Mouse (Mus musculus): Measurements from ENCODE around the gene Mon1b. TPM values are rescaled to one million over a fixed set of nuclear protein-coding genes. Genes with fewer than 3 reads are reported as not detected.

Gene Mon1b
- polyA plus RNA-seq (2015; fragmentation: Nextera tagmentation; extraction: Ambion mirVana) = 6.1 and 6.3 TPM in 2 replicates

GRCm38 (mm10) chr8:113634670-113635591 lies at the start of gene Mon1b:
Mon1b (plus strand) TSS chr8:113635587.
- TF ChIP-seq CTCF (IDR thresholded peaks at IDR 0.05; ENCODE audit: low read depth) = peak; percentile 14; the same call in 1 of the 2 replicates
- DNase-seq (ENCODE audit: low spot score) = peak; percentile 99
- no peaks in the 10 kb centered on the region for H3K9me3 ChIP-seq (replicated peaks; ENCODE audit: low read length)
- 0 out of 2 replicates have a peak, but pooled peaks cover 15% of the 10 kb centered on the region for H3K36me3 ChIP-seq (ENCODE audit: insufficient read depth, low read length)
- peaks cover 8% of the 10 kb centered on the region for H3K4me1 ChIP-seq (replicated peaks; ENCODE audit: insufficient read depth, low read length)
- peak; percentile 99 for ATAC-seq (replicated peaks; ENCODE audit: low FRiP score, low read depth)
- WGBS = under 1% methylated on average over 42 of the region's 42 CpGs
- peak within 1 kb of the TSS; percentile 96 for H3K27ac ChIP-seq
- H3K9ac ChIP-seq (ENCODE audit: low read depth, low read length) = peak within 1 kb of the TSS; percentile 65
- H3K4me3 ChIP-seq (replicated peaks; ENCODE audit: low read depth, low read length) = peak within 1 kb of the TSS; percentile 61
- peak within 1 kb of the TSS; percentile 84 for H3K4me2 ChIP-seq (ENCODE audit: low read length)
- H3K27me3 ChIP-seq (ENCODE audit: insufficient read depth, low read length) = no peaks in the 10 kb centered on the region

- no peak for DNase-seq (ENCODE audit: low spot score)
- TF ChIP-seq CTCF (IDR thresholded peaks at IDR 0.05; ENCODE audit: low read depth) = no peak
Observed at GRCm38 (mm10) chr8:113598401-113598800, 37.0 kb upstream of the Mon1b start.

GRCm38 (mm10) chr8:113632634-113633033 lies 2.8 kb upstream of the Mon1b start:
- no peak overlapping the region for H3K9ac ChIP-seq (ENCODE audit: low read depth, low read length)
- DNase-seq (ENCODE audit: low spot score) (peak; percentile 80), ATAC-seq (replicated peaks; ENCODE audit: low FRiP score, low read depth) (no peak)
- H3K4me3 ChIP-seq (replicated peaks; ENCODE audit: low read depth, low read length) = no peak overlapping the region
- H3K27ac ChIP-seq = no peak overlapping the region
- no peaks in the 10 kb centered on the region for H3K36me3 ChIP-seq (ENCODE audit: insufficient read depth, low read length)
- no peaks in the 10 kb centered on the region for H3K9me3 ChIP-seq (replicated peaks; ENCODE audit: low read length)
- WGBS = 10% methylated on average over 3 of the region's 3 CpGs
- peak; percentile 76 for TF ChIP-seq CTCF (IDR thresholded peaks at IDR 0.05; ENCODE audit: low read depth)
- peaks cover 8% of the 10 kb centered on the region for H3K4me1 ChIP-seq (replicated peaks; ENCODE audit: insufficient read depth, low read length)
- no peak overlapping the region for H3K4me2 ChIP-seq (ENCODE audit: low read length)
- H3K27me3 ChIP-seq (ENCODE audit: insufficient read depth, low read length) = no peaks in the 10 kb centered on the region

More at GRCm38 (mm10) chr8:113598401-113598800, 37.0 kb upstream of the Mon1b start:
- H3K27ac ChIP-seq = no peak overlapping the region
- H3K4me3 ChIP-seq (replicated peaks; ENCODE audit: low read depth, low read length) = no peak overlapping the region
- H3K4me2 ChIP-seq (ENCODE audit: low read length) = no peak overlapping the region
- no peaks in the 10 kb centered on the region for H3K36me3 ChIP-seq (ENCODE audit: insufficient read depth, low read length)
- 60% methylated on average over 3 of the region's 3 CpGs for WGBS
- H3K4me1 ChIP-seq (replicated peaks; ENCODE audit: insufficient read depth, low read length) = no peaks in the 10 kb centered on the region
- ATAC-seq (replicated peaks; ENCODE audit: low FRiP score, low read depth) = no peak
- no peaks in the 10 kb centered on the region for H3K9me3 ChIP-seq (replicated peaks; ENCODE audit: low read length)
- no peaks in the 10 kb centered on the region for H3K27me3 ChIP-seq (ENCODE audit: insufficient read depth, low read length)
- no peak overlapping the region for H3K9ac ChIP-seq (ENCODE audit: low read depth, low read length)

- ATAC-seq (replicated peaks; ENCODE audit: low FRiP score, low read depth) (no peak), DNase-seq (ENCODE audit: low spot score) (no peak)
- Histone ChIP-seq H3K9me3 (replicated peaks; ENCODE audit: low read length) (no peaks in the 10 kb centered on the region), H3K4me3 (replicated peaks; ENCODE audit: low read depth, low read length) (no peak overlapping the region), H3K4me1 (replicated peaks; ENCODE audit: insufficient read depth, low read length) (peaks cover 8% of the 10 kb centered on the region), H3K9ac (ENCODE audit: low read depth, low read length) (no peak overlapping the region), H3K4me2 (ENCODE audit: low read length) (peak overlapping the region; percentile 84), H3K36me3 (ENCODE audit: insufficient read depth, low read length) (0 out of 2 replicates have a peak, but pooled peaks cover 10% of the 10 kb centered on the region), H3K27ac (no peak overlapping the region), H3K27me3 (ENCODE audit: insufficient read depth, low read length) (no peaks in the 10 kb centered on the region)
- no peak for TF ChIP-seq CTCF (IDR thresholded peaks at IDR 0.05; ENCODE audit: low read depth)
- 31% methylated on average over 12 of the region's 12 CpGs for WGBS
Observed at GRCm38 (mm10) chr8:113634161-113634560, 1.2 kb upstream of the Mon1b start.

- H3K9me3 ChIP-seq (replicated peaks; ENCODE audit: low read length) = no peaks in the 10 kb centered on the region
- peak overlapping the region; percentile 61 for H3K4me3 ChIP-seq (replicated peaks; ENCODE audit: low read depth, low read length)
- ATAC-seq (replicated peaks; ENCODE audit: low FRiP score, low read depth) (peak; percentile 85), DNase-seq (ENCODE audit: low spot score) (peak; percentile 94)
- peaks cover 8% of the 10 kb centered on the region for H3K4me1 ChIP-seq (replicated peaks; ENCODE audit: insufficient read depth, low read length)
- no peak for TF ChIP-seq CTCF (IDR thresholded peaks at IDR 0.05; ENCODE audit: low read depth)
- 0 out of 2 replicates have a peak, but pooled peaks cover 18% of the 10 kb centered on the region for H3K36me3 ChIP-seq (ENCODE audit: insufficient read depth, low read length)
- peak overlapping the region; percentile 96 for H3K27ac ChIP-seq
- no peaks in the 10 kb centered on the region for H3K27me3 ChIP-seq (ENCODE audit: insufficient read depth, low read length)
- under 1% methylated on average over 44 of the region's 44 CpGs for WGBS
- peak overlapping the region; percentile 84 for H3K4me2 ChIP-seq (ENCODE audit: low read length)
- peak overlapping the region; percentile 65 for H3K9ac ChIP-seq (ENCODE audit: low read depth, low read length)
Observed at GRCm38 (mm10) chr8:113635592-113636279, 349 bp downstream of the Mon1b start.

GRCm38 (mm10) chr8:113636280-113636628 lies 867 bp downstream of the Mon1b start:
- DNase-seq (ENCODE audit: low spot score) = peak; percentile 3
- H3K9me3 ChIP-seq (replicated peaks; ENCODE audit: low read length) = no peaks in the 10 kb centered on the region
- H3K4me3 ChIP-seq (replicated peaks; ENCODE audit: low read depth, low read length) = peak overlapping the region; percentile 61
- H3K36me3 ChIP-seq (ENCODE audit: insufficient read depth, low read length) = 0 out of 2 replicates have a peak, but pooled peaks cover 18% of the 10 kb centered on the region
- no peaks in the 10 kb centered on the region for H3K27me3 ChIP-seq (ENCODE audit: insufficient read depth, low read length)
- no peak for ATAC-seq (replicated peaks; ENCODE audit: low FRiP score, low read depth)
- H3K27ac ChIP-seq = no peak overlapping the region
- 30% methylated on average over 5 of the region's 5 CpGs for WGBS
- H3K4me1 ChIP-seq (replicated peaks; ENCODE audit: insufficient read depth, low read length) = peaks cover 8% of the 10 kb centered on the region
- peak; percentile 27; the same call in 1 of the 2 replicates for TF ChIP-seq CTCF (IDR thresholded peaks at IDR 0.05; ENCODE audit: low read depth)
- peak overlapping the region; percentile 84 for H3K4me2 ChIP-seq (ENCODE audit: low read length)
- peak overlapping the region; percentile 65 for H3K9ac ChIP-seq (ENCODE audit: low read depth, low read length)
